Mouse (Mus musculus): ENCODE results near the gene Gm39566. TPM values are rescaled to one million over a fixed set of nuclear protein-coding genes. Genes with fewer than 3 reads are reported as not detected.
"Not testable (repeated sequence)": the region's sequence is repeated elsewhere in the genome, so short reads cannot be mapped to it uniquely, and the experiment has no call there.

Gm39566 gene
- 0.42 TPM in 1 of 2 replicates, not detected in the other for total RNA-seq (2015; ENCODE audit: low replicate concordance)
- 0.14 TPM in 1 of 2 replicates, not detected in the other for total RNA-seq (2017; ENCODE audit: low replicate concordance)

GRCm38 (mm10) chr11:69815155-69815554, at the start of gene Gm39566:
Gene Gm39566 (minus strand): TSS chr11:69815298.
- no peak for ATAC-seq (replicated peaks; ENCODE audit: low FRiP score, poor library complexity, severe bottlenecking)

- ATAC-seq (replicated peaks; ENCODE audit: low FRiP score, poor library complexity, severe bottlenecking) = peak; percentile 54; the same call in 1 of the 2 replicates
Observed at GRCm38 (mm10) chr11:69864138-69864860, 49.2 kb upstream of the Gm39566 start.

DNA sequence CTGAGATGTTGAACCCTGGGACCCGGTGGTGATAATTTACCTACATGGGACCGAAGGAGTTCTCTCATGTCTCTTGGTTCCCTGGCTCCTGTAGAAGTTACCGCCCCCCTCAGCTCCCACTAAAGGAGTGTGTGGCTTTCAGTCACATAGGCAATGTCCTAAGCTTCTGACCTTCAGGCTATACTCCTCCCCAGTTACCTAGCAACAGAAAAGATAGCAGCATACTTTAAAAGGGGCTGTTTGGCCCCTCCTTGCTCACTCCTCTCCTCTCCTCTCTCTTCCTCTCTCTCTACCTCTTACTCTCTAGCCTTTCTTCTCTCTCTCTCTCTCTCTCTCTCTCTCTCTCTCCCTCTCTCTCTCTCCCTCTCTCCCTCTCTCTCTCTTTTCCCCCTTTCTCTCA, 48.6 kb upstream of the Gm39566 start:
- ATAC-seq (replicated peaks; ENCODE audit: low FRiP score, poor library complexity, severe bottlenecking) = not testable (repeated sequence)

DNA sequence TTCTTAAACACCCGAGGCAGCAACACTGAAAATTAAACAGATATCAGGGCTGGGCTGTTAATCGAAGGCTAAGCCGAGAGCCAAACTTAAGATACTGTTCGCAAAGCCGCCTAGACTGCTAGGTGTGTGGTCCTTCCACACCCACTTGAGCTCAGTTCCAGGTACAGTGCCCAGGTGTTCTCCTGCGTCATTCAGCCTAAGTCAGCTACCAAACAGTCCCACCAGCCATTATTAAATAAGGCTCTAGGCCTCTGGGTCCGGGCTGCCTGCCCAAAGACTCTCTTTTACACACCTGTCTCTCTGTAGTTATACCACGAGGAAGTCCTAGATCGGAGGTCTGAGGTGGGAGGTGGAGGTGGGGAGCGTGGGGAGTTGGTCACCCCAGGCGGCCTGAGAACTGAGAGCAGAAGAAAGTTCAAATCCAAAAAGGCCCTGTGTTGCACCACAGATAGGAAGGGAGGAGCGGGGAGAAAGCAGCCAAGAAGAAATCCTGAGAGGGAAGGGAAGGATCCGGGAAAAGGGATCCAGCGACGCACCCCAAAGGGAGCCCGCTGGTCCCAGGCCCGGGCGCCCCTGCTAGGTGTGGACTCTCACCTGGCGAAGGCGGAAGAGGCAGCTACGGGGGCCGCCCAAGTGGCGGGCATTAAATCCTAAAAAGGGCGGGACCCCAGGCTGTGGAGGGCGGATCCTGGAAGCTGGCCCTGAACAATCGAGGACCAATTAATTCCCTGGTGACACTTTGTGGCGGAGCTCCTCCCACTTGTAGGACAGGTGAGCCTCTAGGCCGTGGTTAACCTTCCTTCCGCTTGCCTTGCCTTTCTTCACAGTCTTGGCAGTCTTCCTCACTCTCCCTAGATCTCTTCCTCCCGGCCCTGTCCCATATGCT, 43.3 kb upstream of the Gm39566 start, which contains the start of gene Tnk1:
Tnk1 (minus strand) TSS at position 618 of the 886 bp plus-strand sequence.
- no peak for ATAC-seq (replicated peaks; ENCODE audit: low FRiP score, poor library complexity, severe bottlenecking)

- peak; percentile 60 for ATAC-seq (replicated peaks; ENCODE audit: low FRiP score, poor library complexity, severe bottlenecking)
Observed at GRCm38 (mm10) chr11:69855347-69855746, 40.2 kb upstream of the Gm39566 start.

DNA sequence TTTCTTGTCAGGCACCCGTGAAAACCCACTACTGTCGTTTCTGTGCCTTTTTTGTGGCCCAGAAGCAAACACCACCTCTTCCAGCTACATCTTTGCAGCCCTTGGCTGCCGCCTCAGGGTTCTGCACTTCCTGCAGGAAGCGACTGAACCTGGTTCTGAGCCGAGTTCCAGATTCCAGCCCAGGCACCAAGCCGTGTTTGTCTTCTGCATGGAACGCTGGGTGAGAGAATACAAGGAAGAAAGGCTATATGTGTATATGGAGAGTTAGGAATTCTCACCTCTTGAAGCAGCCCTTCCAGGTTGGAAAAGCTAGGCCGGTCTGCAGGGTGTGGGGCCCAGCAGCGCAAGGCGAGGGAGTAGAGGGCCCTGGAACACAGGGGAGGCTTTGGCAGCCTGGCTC, 39.6 kb upstream of the Gm39566 start:
- ATAC-seq (replicated peaks; ENCODE audit: low FRiP score, poor library complexity, severe bottlenecking) = 0 out of 2 replicates have a peak, but pooled peaks have one; percentile 9

DNA sequence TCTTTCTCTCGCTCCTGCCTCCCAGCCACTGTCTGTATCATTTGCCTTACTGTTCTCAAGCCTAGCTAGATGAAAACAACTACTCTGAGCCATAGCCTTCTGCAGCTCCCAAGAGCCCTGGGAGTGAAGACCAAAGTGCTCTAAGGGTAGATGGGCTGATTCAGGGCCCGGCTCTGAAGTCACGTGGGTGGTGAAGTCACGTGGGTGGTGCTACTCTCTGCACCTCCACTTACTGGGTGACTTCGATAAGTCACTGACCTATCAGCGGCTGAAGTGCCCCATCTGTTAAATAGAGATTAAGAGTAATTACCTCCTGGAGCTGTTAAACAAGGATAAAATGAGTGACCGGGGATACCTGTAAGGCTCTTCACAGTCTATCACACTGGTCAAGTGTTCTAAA, 38.9 kb upstream of the Gm39566 start:
- peak; percentile 83 for ATAC-seq (replicated peaks; ENCODE audit: low FRiP score, poor library complexity, severe bottlenecking)

- ATAC-seq (replicated peaks; ENCODE audit: low FRiP score, poor library complexity, severe bottlenecking) = no peak
Observed at GRCm38 (mm10) chr11:69850754-69851153, 35.7 kb upstream of the Gm39566 start.

DNA sequence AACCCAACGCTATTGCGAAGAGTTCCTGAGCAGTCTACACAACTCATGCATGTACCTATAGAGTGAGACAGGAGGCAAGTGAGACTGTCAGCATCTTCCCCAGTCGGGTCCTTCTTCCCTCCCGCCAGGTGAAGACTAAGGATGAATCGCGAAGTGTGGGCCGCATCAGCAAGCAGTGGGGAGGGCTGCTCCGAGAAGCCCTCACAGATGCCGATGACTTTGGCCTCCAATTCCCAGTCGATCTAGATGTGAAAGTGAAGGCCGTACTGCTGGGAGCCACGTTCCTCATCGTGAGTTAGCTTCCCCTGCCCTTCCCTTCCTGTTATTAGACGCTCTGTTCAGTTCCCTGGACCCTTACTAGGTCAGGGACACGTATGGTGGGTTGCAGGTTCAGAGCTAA, 34.8 kb upstream of the Gm39566 start:
- no peak for ATAC-seq (replicated peaks; ENCODE audit: low FRiP score, poor library complexity, severe bottlenecking)

DNA sequence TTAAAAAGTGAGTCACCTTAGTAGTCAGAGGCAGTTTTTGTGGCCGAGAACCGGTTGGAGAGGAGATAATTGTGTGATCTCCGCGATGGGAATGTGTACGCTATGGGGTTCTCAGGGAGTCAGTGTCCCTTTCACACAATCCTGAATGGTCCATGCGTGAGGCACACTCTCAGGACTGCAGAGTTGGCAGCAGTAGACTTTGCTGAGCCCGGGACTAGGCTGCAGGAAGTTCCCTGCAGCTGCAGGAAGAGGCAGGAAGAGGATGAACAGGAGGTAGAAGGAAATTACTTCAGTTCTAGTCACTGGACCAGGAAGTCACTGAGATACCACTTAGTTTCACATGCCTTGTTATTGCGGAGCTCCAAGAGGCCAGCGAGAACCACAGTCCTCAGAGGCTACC, 34.0 kb upstream of the Gm39566 start:
- ATAC-seq (replicated peaks; ENCODE audit: low FRiP score, poor library complexity, severe bottlenecking) = no peak

DNA sequence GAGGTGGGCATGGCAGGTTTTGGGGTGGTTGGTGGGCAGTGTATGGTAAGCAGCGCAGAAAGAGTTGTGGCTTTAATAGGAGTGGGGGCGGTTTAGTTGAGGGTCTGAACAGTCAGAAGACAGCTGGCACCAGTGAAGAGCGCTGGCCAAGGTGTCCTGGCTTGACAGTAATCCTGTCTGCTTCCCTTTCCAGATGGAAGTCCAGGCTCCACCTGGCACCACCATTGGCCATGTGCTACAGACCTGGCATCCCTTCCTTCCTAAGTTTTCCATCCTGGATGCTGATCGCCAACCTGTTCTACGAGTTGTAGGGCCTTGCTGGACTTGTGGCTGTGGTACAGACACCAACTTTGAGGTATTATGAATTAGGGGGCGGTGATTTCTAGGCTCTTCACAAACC, 32.9 kb upstream of the Gm39566 start:
- no peak for ATAC-seq (replicated peaks; ENCODE audit: low FRiP score, poor library complexity, severe bottlenecking)

DNA sequence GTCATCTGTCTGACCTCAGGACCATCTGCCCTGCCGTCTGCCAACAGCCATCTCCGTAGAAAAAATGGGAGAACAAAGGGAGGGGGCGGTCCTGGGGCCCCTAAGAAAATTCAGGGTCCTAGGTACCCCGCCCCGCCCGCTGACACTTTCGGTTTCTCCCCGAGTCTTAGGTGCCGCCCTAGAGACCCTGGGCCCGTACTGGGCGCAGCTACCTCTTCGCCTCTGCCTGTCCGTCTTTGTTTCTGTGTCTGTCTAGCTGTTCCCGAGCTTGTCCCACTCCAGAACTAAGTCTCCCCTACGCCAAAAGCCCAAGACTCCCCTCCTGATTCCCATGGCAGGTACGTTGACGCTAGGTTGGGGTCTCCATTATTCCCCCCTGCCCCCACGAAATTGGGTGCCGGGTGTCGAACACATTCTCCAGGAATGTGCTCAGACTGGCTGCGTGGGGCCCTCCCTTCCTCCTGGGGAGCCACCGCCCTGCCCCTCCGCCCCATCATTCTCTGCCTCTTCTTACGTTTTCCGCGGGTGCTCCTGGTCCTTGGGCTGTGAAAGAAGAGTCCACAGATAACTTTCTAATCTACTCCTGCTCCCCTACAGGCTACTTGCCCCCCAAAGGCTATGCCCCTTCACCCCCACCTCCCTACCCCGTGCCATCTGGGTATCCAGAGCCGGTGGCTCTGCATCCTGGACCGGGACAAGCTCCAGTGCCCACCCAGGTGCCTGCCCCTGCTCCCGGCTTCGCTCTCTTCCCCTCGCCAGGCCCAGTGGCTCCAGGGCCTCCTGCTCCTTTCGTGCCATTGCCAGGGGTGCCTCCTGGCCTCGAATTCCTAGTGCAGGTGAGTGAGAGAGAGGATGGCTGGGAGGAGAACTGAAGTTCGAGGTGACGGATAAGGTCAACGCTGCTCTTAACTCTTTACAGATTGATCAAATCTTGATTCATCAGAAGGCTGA, 31.9 kb upstream of the Gm39566 start:
- ATAC-seq (replicated peaks; ENCODE audit: low FRiP score, poor library complexity, severe bottlenecking) = peak; percentile 61

DNA sequence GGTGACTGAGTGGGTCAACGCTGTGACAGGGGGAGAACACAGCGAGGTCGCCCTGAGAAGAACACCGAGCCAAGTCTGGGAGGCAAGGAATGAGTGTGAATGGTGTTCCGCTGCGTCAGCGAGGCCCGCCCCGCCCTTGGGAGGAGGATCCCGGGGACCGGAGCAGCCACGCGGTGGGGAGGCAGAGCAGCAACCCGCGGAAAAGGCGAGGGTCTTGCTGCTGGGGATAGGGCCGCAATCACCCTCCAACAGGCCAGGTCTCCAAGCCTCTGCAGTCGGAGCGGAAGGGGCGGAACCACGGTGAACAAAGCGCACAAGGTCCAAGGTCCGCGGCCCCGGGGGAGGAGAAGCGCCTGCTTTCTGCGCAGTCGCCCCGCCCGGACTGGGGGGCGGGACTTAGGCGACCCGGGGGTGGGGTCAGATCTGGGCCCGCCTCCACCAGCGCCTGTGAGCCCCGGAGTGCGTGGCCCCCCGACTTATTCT, 31.1 kb upstream of the Gm39566 start, which contains the start of gene Plscr3:
Plscr3 (plus strand) TSS at position 179 of the 483 bp plus-strand sequence.
- peak; percentile 87 for ATAC-seq (replicated peaks; ENCODE audit: low FRiP score, poor library complexity, severe bottlenecking)

- peak; percentile 16 for ATAC-seq (replicated peaks; ENCODE audit: low FRiP score, poor library complexity, severe bottlenecking)
Observed at GRCm38 (mm10) chr11:69838714-69839104, 23.6 kb upstream of the Gm39566 start.

DNA sequence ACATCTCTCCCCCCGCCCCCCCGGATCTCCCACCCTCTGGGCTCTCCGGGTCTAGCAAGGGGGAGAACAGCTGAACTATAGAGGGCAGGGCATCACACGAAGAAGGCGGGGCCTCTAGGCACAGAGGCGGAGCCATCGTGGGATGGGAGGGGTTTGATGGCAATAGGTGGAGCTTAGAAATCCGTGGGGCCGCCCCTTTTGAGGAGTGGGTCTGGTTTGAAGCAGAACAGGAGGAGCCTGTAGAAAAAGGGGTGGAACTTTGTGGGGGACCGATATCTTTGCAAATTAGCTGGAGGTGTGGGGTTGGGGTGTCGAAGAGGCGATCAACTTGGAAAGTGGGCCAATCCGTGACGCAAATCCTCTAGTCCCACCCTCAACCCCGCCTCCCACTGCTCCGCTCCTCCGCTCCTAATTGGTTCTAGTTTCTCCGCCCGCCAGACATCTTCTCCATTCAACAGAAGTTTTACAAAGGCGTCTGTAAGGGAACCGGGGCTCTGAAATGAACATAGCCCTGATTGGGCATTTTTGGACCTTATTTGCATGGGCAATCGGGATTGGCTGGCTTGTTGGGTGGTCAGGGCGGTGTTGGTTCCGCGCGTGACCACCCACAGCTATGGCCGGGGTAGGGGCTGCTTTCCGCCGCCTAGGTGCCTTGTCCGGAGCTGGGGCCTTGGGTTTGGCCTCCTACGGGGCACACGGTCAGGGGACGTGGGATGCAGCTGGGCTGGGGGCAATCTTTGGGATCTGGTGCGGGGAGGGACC, 23.0 kb upstream of the Gm39566 start, which contains the start of gene Tmem256:
Tmem256 (plus strand) TSS at position 563 of the 762 bp plus-strand sequence.
- ATAC-seq (replicated peaks; ENCODE audit: low FRiP score, poor library complexity, severe bottlenecking) = peak; percentile 86

DNA sequence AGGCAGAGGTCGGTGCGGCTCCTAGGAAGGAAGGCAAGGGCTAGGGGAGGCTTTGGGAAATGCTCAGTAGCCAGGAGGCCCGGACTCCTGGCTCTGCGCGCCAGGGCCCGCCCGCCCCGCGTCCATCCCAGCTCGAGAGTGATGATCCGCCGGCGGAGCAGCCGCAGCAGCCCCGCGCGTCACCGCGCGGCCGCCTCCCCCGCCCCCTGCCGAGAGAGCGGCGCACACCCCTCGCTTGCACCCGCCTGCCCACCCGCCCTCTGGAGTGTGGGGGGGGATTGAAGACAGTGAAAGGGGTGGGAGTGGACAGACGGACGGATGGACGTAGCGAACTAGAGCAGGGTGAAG, 22.5 kb upstream of the Gm39566 start, which contains the start of gene Nlgn2:
Nlgn2 (minus strand) TSS at position 181 of the 348 bp plus-strand sequence.
- 0 out of 2 replicates have a peak, but pooled peaks have one; percentile 1 for ATAC-seq (replicated peaks; ENCODE audit: low FRiP score, poor library complexity, severe bottlenecking)

- ATAC-seq (replicated peaks; ENCODE audit: low FRiP score, poor library complexity, severe bottlenecking) = no peak
Observed at GRCm38 (mm10) chr11:69836703-69837576, 21.8 kb upstream of the Gm39566 start.
